Mouse (Mus musculus): Measurements from ENCODE around the gene Nav3. TPM values are rescaled to one million over a fixed set of nuclear protein-coding genes. Genes with fewer than 3 reads are reported as not detected.

Nav3 gene
- polyA plus RNA-seq, 1 experiment from 2014 or later: 2.1 TPM

DNA sequence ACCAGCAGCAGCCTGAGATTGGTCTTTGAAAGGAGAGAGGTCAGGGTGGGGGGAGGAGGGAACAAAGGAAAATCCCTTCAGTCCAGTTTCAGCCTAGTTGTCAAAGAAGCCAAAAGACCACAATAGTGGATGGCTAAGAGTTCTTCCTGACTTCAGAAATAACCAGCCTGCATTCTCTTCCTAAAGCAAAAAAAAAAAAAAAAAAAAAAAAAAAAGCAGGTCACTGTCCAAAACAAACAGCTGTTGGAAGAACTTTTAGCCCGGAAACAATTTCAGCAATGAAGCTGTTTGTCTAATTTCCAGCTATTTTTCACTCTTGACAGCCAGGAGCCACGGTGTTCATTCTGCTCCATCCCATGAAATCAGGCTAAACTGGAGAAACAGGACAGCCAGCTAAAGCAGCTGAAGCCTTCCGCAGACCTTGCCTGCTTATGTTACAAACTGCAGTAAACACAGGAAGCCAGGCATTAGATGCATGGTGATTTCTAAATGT is 455.2 kb downstream of the Nav3 start:
- Histone ChIP-seq H3K4me3 (replicated peaks) (no peak overlapping the region), H3K27me3 (replicated peaks) (no peaks in the 10 kb centered on the region), H3K27ac (no peak overlapping the region), H3K4me2 (no peak overlapping the region), H3K4me1 (no peaks in the 10 kb centered on the region), H3K9ac (no peak overlapping the region), H3K9me3 (no peaks in the 10 kb centered on the region), H3K36me3 (no peaks in the 10 kb centered on the region)
- WGBS: 5% methylated on average over 3 of the region's 3 CpGs
- peak; percentile 18; the same call in 1 of the 2 replicates for ATAC-seq (ENCODE audit: insufficient read depth, low FRiP score, low read depth)

- H3K9me3 ChIP-seq: no peaks in the 10 kb centered on the region
- H3K36me3 ChIP-seq: no peaks in the 10 kb centered on the region
- peak overlapping the region; percentile 13; the same call in 1 of the 2 replicates for H3K4me2 ChIP-seq
- 0 out of 2 replicates have a peak overlapping the region, but pooled peaks have one; percentile 31 for H3K27ac ChIP-seq
- H3K4me3 ChIP-seq (replicated peaks): no peak overlapping the region
- H3K4me1 ChIP-seq: no peaks in the 10 kb centered on the region
- no peak overlapping the region for H3K9ac ChIP-seq
- WGBS: 63% methylated on average over 10 of the region's 10 CpGs
- H3K27me3 ChIP-seq (replicated peaks): no peaks in the 10 kb centered on the region
- ATAC-seq (ENCODE audit: insufficient read depth, low FRiP score, low read depth): no peak
These were observed 456.1 kb downstream of the Nav3 start for GRCm38 (mm10) chr10:109999904-110000303.

DNA sequence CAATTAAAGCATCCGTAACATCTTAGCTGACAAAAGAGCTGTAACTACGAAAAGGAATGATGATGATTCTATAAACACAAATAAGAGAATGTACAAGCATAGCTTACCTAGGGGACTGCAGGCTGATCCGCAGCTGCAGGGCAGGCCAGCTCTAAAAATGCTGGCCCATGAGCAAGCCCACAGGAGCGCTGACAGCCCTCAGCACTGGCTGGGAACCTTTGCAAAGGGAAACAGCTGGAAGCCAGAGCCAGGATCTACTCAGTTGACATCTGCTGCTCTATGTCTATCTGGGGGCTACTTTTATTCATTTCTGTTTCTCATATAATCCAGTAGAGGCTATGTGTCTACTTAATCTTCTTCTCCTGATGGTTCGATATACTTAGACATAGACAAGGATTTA is 461.7 kb downstream of the Nav3 start:
- WGBS: 59% methylated on average over 5 of the region's 5 CpGs
- no peak overlapping the region for H3K9ac ChIP-seq
- H3K4me2 ChIP-seq: no peak overlapping the region
- ATAC-seq (ENCODE audit: insufficient read depth, low FRiP score, low read depth): no peak
- no peaks in the 10 kb centered on the region for H3K4me1 ChIP-seq
- H3K27me3 ChIP-seq (replicated peaks): no peaks in the 10 kb centered on the region
- no peak overlapping the region for H3K4me3 ChIP-seq (replicated peaks)
- H3K9me3 ChIP-seq: no peaks in the 10 kb centered on the region
- no peak overlapping the region for H3K27ac ChIP-seq
- H3K36me3 ChIP-seq: no peaks in the 10 kb centered on the region

DNA sequence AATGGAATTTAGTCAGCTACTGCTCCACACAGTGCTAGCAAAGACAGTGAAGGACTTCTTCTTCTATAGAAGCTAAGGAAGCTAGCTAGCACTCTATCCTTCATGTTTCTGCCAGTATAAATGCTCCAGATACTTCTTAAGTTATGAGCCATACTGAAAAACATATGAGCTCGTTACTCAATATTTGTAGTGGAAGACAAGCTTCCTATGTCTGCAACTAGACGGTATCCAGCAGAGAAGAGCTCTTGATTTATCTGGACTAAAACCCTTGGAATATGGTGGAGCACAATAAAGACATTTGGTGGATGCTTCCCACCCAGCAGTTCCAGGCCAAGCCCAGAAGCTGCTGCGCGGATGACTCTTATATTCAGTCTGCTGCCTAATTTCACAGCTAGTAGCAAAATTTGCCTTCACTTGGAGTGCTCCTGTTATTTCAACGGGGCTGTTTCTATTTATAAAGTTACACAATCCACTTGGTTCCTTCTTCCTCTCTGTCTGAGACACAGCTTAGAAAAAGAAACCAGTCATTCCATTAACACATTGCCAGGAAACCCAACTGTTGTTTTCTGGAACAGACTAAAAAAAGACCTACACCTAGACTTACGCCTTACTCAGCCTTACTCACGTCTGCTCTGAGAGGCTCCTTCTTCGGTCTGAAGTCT is 470.0 kb downstream of the Nav3 start:
- Histone ChIP-seq H3K4me1 (no peaks in the 10 kb centered on the region), H3K27ac (no peak overlapping the region), H3K9me3 (no peaks in the 10 kb centered on the region), H3K36me3 (no peaks in the 10 kb centered on the region), H3K4me2 (no peak overlapping the region), H3K9ac (no peak overlapping the region), H3K27me3 (replicated peaks) (no peaks in the 10 kb centered on the region), H3K4me3 (replicated peaks) (no peak overlapping the region)
- ATAC-seq (ENCODE audit: insufficient read depth, low FRiP score, low read depth): no peak
- WGBS: 78% methylated on average over 8 of the region's 8 CpGs

- H3K27me3 ChIP-seq (replicated peaks): no peaks in the 10 kb centered on the region
- 89% methylated on average over 8 of the region's 8 CpGs for WGBS
- no peak overlapping the region for H3K4me3 ChIP-seq (replicated peaks)
These were observed 479.7 kb downstream of the Nav3 start for GRCm38 (mm10) chr10:109976351-109976750.

DNA sequence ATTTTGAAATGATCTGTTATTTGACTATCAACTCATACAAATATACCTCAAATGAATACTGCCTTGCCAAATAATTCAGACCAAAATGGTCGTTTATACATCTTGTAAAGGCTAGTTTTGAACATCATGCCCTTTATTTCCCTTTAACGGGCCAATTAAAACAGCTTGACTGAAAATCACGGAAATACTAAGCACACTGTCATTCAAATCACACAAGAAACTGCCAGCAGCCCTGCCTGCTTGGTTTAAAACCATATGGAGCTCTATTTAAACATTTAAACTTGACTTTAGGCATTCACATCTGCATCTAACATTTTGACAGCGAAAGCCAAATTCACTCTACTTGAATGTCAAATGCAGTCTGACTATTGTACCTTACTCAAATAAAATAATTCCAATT is 481.8 kb downstream of the Nav3 start:
- Histone ChIP-seq H3K27me3 (replicated peaks) (no peaks in the 10 kb centered on the region), H3K9me3 (no peaks in the 10 kb centered on the region), H3K4me3 (replicated peaks) (no peak overlapping the region), H3K27ac (no peak overlapping the region), H3K4me2 (no peak overlapping the region), H3K4me1 (no peaks in the 10 kb centered on the region), H3K9ac (no peak overlapping the region), H3K36me3 (no peaks in the 10 kb centered on the region)
- 72% methylated on average over 4 of the region's 4 CpGs for WGBS
- no peak for ATAC-seq (ENCODE audit: insufficient read depth, low FRiP score, low read depth)

More at GRCm38 (mm10) chr10:109976351-109976750, 479.7 kb downstream of the Nav3 start:
- no peak for ATAC-seq (ENCODE audit: insufficient read depth, low FRiP score, low read depth)
- H3K9me3 ChIP-seq: no peaks in the 10 kb centered on the region
- no peak overlapping the region for H3K4me2 ChIP-seq
- no peaks in the 10 kb centered on the region for H3K4me1 ChIP-seq
- H3K27ac ChIP-seq: no peak overlapping the region
- H3K36me3 ChIP-seq: no peaks in the 10 kb centered on the region
- no peak overlapping the region for H3K9ac ChIP-seq

- WGBS: 36% methylated on average over 3 of the region's 3 CpGs
- Histone ChIP-seq H3K4me1 (no peaks in the 10 kb centered on the region), H3K36me3 (no peaks in the 10 kb centered on the region), H3K9me3 (no peaks in the 10 kb centered on the region), H3K27me3 (replicated peaks) (no peaks in the 10 kb centered on the region), H3K4me3 (replicated peaks) (no peak overlapping the region), H3K9ac (no peak overlapping the region), H3K4me2 (no peak overlapping the region), H3K27ac (no peak overlapping the region)
- ATAC-seq (ENCODE audit: insufficient read depth, low FRiP score, low read depth): no peak
These were observed 482.5 kb downstream of the Nav3 start for GRCm38 (mm10) chr10:109973483-109973882.

DNA sequence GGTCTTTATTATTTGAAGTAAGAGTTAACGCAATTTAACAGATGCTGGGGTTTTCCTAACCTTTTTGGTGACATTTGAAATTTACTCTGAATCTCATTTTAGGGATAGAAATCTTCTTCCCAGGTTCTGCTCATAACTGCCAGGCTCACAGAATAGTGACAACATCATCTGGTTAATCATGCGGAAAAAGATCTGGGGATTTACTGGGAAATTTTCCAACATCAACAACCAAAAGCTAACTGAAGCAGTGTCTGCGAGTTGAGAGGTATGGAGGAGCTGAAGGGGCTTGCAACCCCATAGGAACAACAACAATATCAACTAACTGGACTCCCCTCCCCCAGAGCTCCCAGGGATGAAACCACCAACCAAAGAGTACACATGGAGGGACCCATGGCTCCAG is 505.7 kb downstream of the Nav3 start:
- Histone ChIP-seq H3K27me3 (replicated peaks) (no peaks in the 10 kb centered on the region), H3K4me3 (replicated peaks) (no peak overlapping the region), H3K9ac (no peak overlapping the region), H3K27ac (no peak overlapping the region), H3K9me3 (no peaks in the 10 kb centered on the region), H3K36me3 (no peaks in the 10 kb centered on the region), H3K4me2 (no peak overlapping the region), H3K4me1 (no peaks in the 10 kb centered on the region)
- 73% methylated on average over 3 of the region's 3 CpGs for WGBS
- no peak for ATAC-seq (ENCODE audit: insufficient read depth, low FRiP score, low read depth)

GRCm38 (mm10) chr10:109929319-109929622 is 526.7 kb downstream of the Nav3 start:
- Histone ChIP-seq H3K4me3 (replicated peaks) (no peak overlapping the region), H3K36me3 (no peaks in the 10 kb centered on the region), H3K9me3 (no peaks in the 10 kb centered on the region), H3K9ac (no peak overlapping the region), H3K4me2 (no peak overlapping the region), H3K4me1 (no peaks in the 10 kb centered on the region), H3K27ac (no peak overlapping the region), H3K27me3 (replicated peaks) (no peaks in the 10 kb centered on the region)
- 69% methylated on average over 5 of the region's 5 CpGs for WGBS
- ATAC-seq (ENCODE audit: insufficient read depth, low FRiP score, low read depth): no peak

- Histone ChIP-seq H3K36me3 (no peaks in the 10 kb centered on the region), H3K9me3 (no peaks in the 10 kb centered on the region), H3K9ac (no peak overlapping the region), H3K4me3 (replicated peaks) (no peak overlapping the region), H3K27ac (no peak overlapping the region), H3K4me2 (no peak overlapping the region), H3K4me1 (no peaks in the 10 kb centered on the region), H3K27me3 (replicated peaks) (no peaks in the 10 kb centered on the region)
- no peak for ATAC-seq (ENCODE audit: insufficient read depth, low FRiP score, low read depth)
- WGBS: 53% methylated on average over 8 of the region's 8 CpGs
These were observed 527.3 kb downstream of the Nav3 start for GRCm38 (mm10) chr10:109928547-109929318.

DNA sequence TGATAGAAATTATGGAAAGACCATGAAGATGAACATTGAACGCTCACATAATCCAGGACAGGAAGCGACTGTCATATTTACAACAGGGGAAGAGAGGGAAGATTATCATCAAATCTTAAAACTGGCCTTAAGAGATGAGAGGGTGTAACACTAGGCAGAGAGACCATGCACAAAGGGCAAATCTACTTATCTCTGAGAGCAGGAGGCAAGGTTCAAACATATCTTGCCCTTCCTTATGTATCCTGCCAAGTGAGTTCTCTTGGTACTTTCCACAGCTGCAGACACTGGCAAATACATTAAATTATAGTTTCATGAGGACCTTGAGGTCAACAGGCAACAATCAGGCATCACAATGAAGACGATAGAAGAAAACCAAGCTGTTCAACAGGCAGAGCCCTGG is 529.9 kb downstream of the Nav3 start:
- Histone ChIP-seq H3K36me3 (no peaks in the 10 kb centered on the region), H3K27ac (no peak overlapping the region), H3K4me3 (replicated peaks) (no peak overlapping the region), H3K9ac (no peak overlapping the region), H3K4me2 (no peak overlapping the region), H3K4me1 (no peaks in the 10 kb centered on the region), H3K27me3 (replicated peaks) (no peaks in the 10 kb centered on the region), H3K9me3 (no peaks in the 10 kb centered on the region)
- no peak for ATAC-seq (ENCODE audit: insufficient read depth, low FRiP score, low read depth)
- 70% methylated on average over 3 of the region's 3 CpGs for WGBS

DNA sequence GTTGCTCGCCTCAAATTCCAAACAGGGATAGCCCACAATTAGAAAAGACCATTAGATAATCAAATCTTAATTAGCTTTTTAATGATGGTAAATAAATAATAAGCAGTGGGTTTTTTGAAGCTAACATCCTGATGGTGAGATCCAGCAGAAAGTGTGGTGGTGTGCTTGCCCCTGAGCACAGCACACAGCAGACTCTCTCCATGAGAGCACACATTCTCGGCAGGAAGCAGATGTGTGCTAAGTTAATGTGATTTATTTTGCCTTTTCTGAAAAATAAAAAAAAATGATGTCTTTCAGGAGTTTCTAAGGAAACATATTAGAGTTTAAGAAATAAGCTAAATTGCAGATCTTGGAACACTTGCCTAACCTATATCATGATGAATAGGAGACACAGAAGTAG is 531.9 kb downstream of the Nav3 start:
- 65% methylated on average over 2 of the region's 2 CpGs for WGBS
- Histone ChIP-seq H3K27ac (no peak overlapping the region), H3K36me3 (no peaks in the 10 kb centered on the region), H3K4me2 (no peak overlapping the region), H3K9me3 (no peaks in the 10 kb centered on the region), H3K9ac (no peak overlapping the region), H3K27me3 (replicated peaks) (no peaks in the 10 kb centered on the region), H3K4me1 (no peaks in the 10 kb centered on the region), H3K4me3 (replicated peaks) (no peak overlapping the region)
- ATAC-seq (ENCODE audit: insufficient read depth, low FRiP score, low read depth): no peak
